Mouse (Mus musculus): ENCODE results near the gene Tcp11l2. TPM values are rescaled to one million over a fixed set of nuclear protein-coding genes. Genes with fewer than 3 reads are reported as not detected.
A peak's percentile ranks its signal among the peaks of the same experiment; 100 is the strongest.

Gene Tcp11l2
- polyA plus RNA-seq, 2 experiments, result 31.4 to 44.2 TPM

DNA sequence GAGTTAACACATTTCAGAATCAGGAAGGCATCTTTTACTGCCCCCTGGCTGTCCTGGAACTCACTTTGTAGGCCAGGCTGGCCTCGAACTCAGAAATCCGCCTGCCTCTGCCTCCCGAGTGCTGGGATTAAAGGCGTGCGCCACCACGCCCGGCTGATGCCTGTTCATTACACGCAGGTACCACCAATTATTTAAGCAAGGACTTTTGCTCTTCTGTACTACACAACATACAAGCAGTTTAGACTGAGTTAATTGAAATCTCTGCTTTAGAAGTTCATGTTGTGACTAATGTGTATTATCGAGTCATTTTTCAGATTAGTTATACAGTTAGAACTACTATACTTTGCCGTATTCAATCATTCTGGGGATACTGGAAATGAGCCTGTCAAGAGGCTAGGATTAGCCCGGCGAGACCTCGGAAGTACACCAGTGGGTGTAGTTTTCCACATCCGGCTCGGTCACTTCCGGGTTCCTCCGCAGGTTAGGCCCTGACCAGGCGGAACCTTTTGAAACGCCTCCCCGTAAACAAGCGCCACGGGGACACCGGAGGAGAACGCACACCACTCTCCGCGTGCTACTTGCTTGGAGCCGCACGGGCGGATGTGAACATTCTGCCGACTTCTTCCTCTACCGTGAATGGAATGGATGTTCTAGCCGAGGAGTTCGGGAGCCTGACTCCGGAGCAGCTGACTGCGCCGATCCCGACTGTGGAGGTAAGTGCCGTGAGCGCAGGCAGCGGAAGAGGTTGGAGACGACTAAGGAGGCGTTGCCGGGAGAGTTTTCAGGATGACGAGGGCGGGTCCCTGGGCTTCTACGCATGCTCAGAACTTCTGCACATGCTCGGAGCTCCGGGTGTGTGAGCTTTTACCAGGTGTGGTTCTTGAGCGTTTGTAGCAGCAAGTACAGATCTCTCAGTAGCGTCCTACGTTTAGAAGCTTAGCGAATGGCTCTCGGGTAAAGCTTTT is 45.7 kb downstream of the Tcp11l2 start, which contains the start of gene Polr3b:
Polr3b (plus strand) TSS at position 467 of the 965 bp plus-strand sequence.
- Histone ChIP-seq H3K4me1 (replicated peaks; ENCODE audit: control insufficient read depth in 2 of 2, insufficient read depth in 2 of 2, low read length in 1 of 2) (peaks cover 3 to 12% of the 10 kb centered on the region in 2 experiments), H3K4me3 (ENCODE audit: insufficient read depth in 1 of 2, low read depth in 2 of 2, low read length in 2 of 2) (peak within 1 kb of the TSS; percentile 66 to 86), H3K36me3 (replicated peaks; ENCODE audit: control insufficient read depth, insufficient read depth, low read depth) (no peaks in the 10 kb centered on the region), H3K27ac (peak within 1 kb of the TSS; percentile 73), H3K9me3 (ENCODE audit: control insufficient read depth, low read length) (no peaks in the 10 kb centered on the region), H3K9ac (replicated peaks) (peak within 1 kb of the TSS; percentile 41), H3K4me2 (ENCODE audit: low read depth) (peak within 1 kb of the TSS; percentile 90), H3K27me3 (ENCODE audit: control insufficient read depth, insufficient read depth, low read length) (no peaks in the 10 kb centered on the region)
- 6% methylated on average over 53 of the region's 53 CpGs for WGBS (ENCODE audit: insufficient replicate concordance)
- DNase-seq (ENCODE audit: low read depth in 3 of 3, low spot score in 3 of 3) (peak; percentile 86 to 91 (median 88)), ATAC-seq (ENCODE audit: insufficient read depth) (peak; percentile 97)
- TF ChIP-seq EP300 (IDR thresholded peaks at IDR 0.05; ENCODE audit: low read depth) (peak; percentile 28), CTCF (IDR thresholded peaks at IDR 0.05; ENCODE audit: low read depth) (peak; percentile 37)

DNA sequence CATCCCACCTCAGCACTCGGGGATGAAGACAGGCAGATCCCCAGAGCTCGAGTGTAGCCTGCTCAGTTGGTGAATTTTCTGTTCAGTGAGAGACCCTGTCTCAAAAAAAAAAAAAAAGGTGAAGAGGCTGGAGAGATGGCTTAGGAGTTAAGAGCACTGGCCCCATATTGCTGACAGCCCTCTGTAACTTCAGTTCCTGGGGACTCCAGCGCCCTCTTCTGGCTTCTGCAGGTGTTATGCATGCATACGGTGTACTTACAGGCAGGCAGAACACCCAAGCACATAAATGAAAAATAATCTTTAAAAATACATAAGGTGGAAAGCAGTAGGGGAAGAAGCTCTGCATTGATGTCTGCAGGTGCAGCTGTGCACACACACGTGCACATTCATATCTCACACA is 54.8 kb downstream of the Tcp11l2 start:
- Histone ChIP-seq H3K9ac (replicated peaks) (no peak overlapping the region), H3K9me3 (ENCODE audit: control insufficient read depth, low read length) (no peaks in the 10 kb centered on the region), H3K27me3 (ENCODE audit: control insufficient read depth, insufficient read depth, low read length) (no peaks in the 10 kb centered on the region), H3K4me1 (replicated peaks; ENCODE audit: control insufficient read depth in 2 of 2, insufficient read depth in 2 of 2, low read length in 1 of 2) (no peaks in the 10 kb centered on the region), H3K36me3 (replicated peaks; ENCODE audit: control insufficient read depth, insufficient read depth, low read depth) (peaks cover 6% of the 10 kb centered on the region; the same call in 1 of the 2 replicates), H3K27ac (no peak overlapping the region), H3K4me2 (ENCODE audit: low read depth) (no peak overlapping the region), H3K4me3 (ENCODE audit: insufficient read depth in 1 of 2, low read depth in 2 of 2, low read length in 2 of 2) (no peak overlapping the region)
- ATAC-seq (ENCODE audit: insufficient read depth) (no peak), DNase-seq (ENCODE audit: low read depth in 3 of 3, low spot score in 3 of 3) (peak; percentile 20 to 43 (median 24))
- TF ChIP-seq EP300 (IDR thresholded peaks at IDR 0.05; ENCODE audit: low read depth), result no peak
- TF ChIP-seq CTCF (IDR thresholded peaks at IDR 0.05; ENCODE audit: low read depth), result peak; percentile 70
- 64% methylated on average over 5 of the region's 5 CpGs for WGBS (ENCODE audit: insufficient replicate concordance)

DNA sequence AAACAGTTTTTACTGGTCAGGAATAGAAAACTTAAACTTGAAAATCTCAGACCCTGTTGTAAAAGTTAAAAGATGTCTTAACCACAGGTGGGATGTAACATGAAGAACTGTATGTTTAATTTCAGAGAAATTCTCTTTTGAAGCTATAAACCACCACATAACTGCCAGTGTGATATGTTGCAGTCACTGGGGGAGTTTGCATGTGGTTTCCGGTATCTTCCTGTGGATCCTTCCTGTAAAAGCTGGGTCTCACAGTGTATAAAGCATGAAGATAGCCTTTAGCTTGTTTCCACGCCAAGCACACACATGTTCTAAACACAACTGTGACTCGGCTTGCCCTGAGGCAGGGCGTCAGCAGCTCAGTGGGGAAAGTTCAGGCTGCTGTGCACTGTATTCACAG is 55.6 kb downstream of the Tcp11l2 start:
- Histone ChIP-seq H3K9me3 (ENCODE audit: control insufficient read depth, low read length) (no peaks in the 10 kb centered on the region), H3K4me2 (ENCODE audit: low read depth) (no peak overlapping the region), H3K9ac (replicated peaks) (no peak overlapping the region), H3K27ac (no peak overlapping the region), H3K27me3 (ENCODE audit: control insufficient read depth, insufficient read depth, low read length) (no peaks in the 10 kb centered on the region), H3K4me1 (replicated peaks; ENCODE audit: control insufficient read depth in 2 of 2, insufficient read depth in 2 of 2, low read length in 1 of 2) (no peaks in the 10 kb centered on the region), H3K4me3 (ENCODE audit: insufficient read depth in 1 of 2, low read depth in 2 of 2, low read length in 2 of 2) (no peak overlapping the region), H3K36me3 (replicated peaks; ENCODE audit: control insufficient read depth, insufficient read depth, low read depth) (peaks cover 9% of the 10 kb centered on the region; the same call in 1 of the 2 replicates)
- no peak for TF ChIP-seq CTCF (IDR thresholded peaks at IDR 0.05; ENCODE audit: low read depth)
- TF ChIP-seq EP300 (IDR thresholded peaks at IDR 0.05; ENCODE audit: low read depth), result no peak
- WGBS (ENCODE audit: insufficient replicate concordance), result 76% methylated on average over 4 of the region's 4 CpGs
- ATAC-seq (ENCODE audit: insufficient read depth) (no peak), DNase-seq (ENCODE audit: low read depth in 3 of 3, low spot score in 3 of 3) (no peak)

DNA sequence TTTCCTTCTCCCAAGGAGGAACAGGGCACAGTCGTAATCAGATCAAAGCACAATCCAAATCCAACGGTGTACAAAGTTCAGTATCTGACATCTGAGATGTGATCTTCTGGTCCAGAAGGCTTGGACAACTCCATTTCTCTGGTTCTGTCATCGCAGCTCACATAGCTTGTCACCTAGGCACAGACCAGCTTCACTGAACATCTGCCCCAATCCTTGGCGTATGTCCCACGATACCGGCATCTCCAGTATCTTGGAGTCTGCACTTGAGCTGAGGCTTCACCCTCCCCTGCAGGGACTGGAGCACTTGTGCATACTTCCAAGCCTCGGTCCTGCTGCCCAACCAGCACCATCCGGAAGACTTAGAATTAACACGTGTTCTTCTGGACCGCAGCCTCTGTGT is 60.2 kb downstream of the Tcp11l2 start:
- H3K9ac ChIP-seq (replicated peaks), result no peak overlapping the region
- no peak for TF ChIP-seq CTCF (IDR thresholded peaks at IDR 0.05; ENCODE audit: low read depth)
- H3K4me1 ChIP-seq (replicated peaks; ENCODE audit: control insufficient read depth in 2 of 2, insufficient read depth in 2 of 2, low read length in 1 of 2), result peaks cover 11 to 17% of the 10 kb centered on the region in 2 experiments
- H3K27me3 ChIP-seq (ENCODE audit: control insufficient read depth, insufficient read depth, low read length), result no peaks in the 10 kb centered on the region
- no peak overlapping the region for H3K27ac ChIP-seq
- ATAC-seq (ENCODE audit: insufficient read depth) (no peak), DNase-seq (ENCODE audit: low read depth in 3 of 3, low spot score in 3 of 3) (no peak)
- 83% methylated on average over 10 of the region's 10 CpGs for WGBS (ENCODE audit: insufficient replicate concordance)
- H3K9me3 ChIP-seq (ENCODE audit: control insufficient read depth, low read length), result no peaks in the 10 kb centered on the region
- H3K36me3 ChIP-seq (replicated peaks; ENCODE audit: control insufficient read depth, insufficient read depth, low read depth), result peaks cover 9% of the 10 kb centered on the region
- no peak overlapping the region for H3K4me2 ChIP-seq (ENCODE audit: low read depth)
- H3K4me3 ChIP-seq (ENCODE audit: insufficient read depth in 1 of 2, low read depth in 2 of 2, low read length in 2 of 2), result no peak overlapping the region

DNA sequence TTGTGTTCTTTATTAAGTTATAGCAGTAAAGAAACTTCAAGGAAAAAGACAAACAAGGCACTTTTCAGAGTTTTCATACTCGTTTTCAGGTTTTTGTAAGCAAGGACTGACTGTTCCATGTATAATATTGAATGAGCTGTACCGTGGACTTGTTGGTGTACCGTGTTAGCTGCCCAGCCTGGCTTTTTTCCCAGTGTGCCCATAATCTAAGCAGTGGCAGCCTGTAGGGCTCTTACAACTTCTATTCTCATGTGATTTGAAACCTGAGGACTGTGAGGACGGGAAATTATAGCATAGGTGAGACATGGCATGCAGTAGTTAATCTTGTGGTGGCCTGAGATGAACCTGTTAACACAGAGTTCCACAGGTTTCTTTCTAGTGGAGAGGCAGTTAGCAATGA is 62.0 kb downstream of the Tcp11l2 start:
- H3K27ac ChIP-seq, result no peak overlapping the region
- H3K4me3 ChIP-seq (ENCODE audit: insufficient read depth in 1 of 2, low read depth in 2 of 2, low read length in 2 of 2), result no peak overlapping the region
- ATAC-seq (ENCODE audit: insufficient read depth) (no peak), DNase-seq (ENCODE audit: low read depth in 3 of 3, low spot score in 3 of 3) (no peak)
- 78% methylated on average over 4 of the region's 4 CpGs for whole genome bisulfite sequencing (ENCODE audit: insufficient replicate concordance)
- TF ChIP-seq CTCF (IDR thresholded peaks at IDR 0.05; ENCODE audit: low read depth) (no peak), EP300 (IDR thresholded peaks at IDR 0.05; ENCODE audit: low read depth) (no peak)
- peaks cover 11 to 17% of the 10 kb centered on the region in 2 experiments for H3K4me1 ChIP-seq (replicated peaks; ENCODE audit: control insufficient read depth in 2 of 2, insufficient read depth in 2 of 2, low read length in 1 of 2)
- peaks cover 6% of the 10 kb centered on the region for H3K36me3 ChIP-seq (replicated peaks; ENCODE audit: control insufficient read depth, insufficient read depth, low read depth)
- no peaks in the 10 kb centered on the region for H3K27me3 ChIP-seq (ENCODE audit: control insufficient read depth, insufficient read depth, low read length)
- H3K9ac ChIP-seq (replicated peaks), result no peak overlapping the region
- no peak overlapping the region for H3K4me2 ChIP-seq (ENCODE audit: low read depth)
- H3K9me3 ChIP-seq (ENCODE audit: control insufficient read depth, low read length), result no peaks in the 10 kb centered on the region
